Mouse (Mus musculus): ENCODE data around the gene Ubxn6. TPM values are rescaled to one million over a fixed set of nuclear protein-coding genes. Genes with fewer than 3 reads are reported as not detected.

Gene Ubxn6
- polyA plus RNA-seq, 1 experiment from 2014 or later, result 38.5 TPM

DNA sequence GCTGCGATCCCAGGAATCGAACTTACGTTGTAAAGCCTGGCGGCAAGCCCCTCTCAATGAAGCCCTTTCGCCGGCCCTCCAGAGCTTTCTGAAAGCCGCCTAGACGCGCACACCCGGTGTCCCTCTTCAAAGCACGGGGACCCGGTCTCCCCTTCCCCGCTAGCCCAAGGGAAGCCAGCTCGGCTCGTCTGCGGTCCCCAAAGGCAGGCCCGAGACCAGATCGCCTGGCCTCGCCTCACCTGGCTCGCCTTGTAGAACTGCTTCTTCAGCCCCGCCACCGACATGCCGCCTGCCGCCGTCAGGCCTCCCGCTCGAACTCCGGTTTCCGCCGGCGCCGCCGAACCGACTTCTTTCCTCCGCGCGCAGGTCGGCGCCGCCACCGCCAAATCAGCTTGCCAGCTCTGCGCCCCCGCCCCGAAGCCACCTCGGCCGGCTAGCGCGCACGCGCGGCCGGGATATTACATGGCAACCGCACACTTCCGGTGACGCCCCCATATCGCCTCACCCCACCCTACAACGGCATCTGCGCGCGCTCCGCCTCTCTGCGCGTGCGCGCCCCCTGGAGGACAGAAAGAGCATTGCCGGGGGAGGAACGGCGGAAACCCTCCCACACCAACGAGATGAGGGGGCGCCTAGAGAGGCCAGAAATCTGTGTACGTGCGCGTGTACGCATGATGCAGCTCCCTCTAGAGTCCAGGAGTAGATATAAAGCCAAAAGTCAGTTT is 38.5 kb downstream of the Ubxn6 start, which contains the start of gene Sh3gl1:
TSS of gene Sh3gl1 (minus strand) at position 460 of the 725 bp plus-strand sequence.
- peaks cover 5% of the 10 kb centered on the region; the same call in 1 of the 2 replicates for H3K36me3 ChIP-seq (ENCODE audit: control insufficient read depth, insufficient read depth, low read length)
- no peaks in the 10 kb centered on the region for H3K27me3 ChIP-seq (ENCODE audit: control insufficient read depth, insufficient read depth, low read length)
- peak; percentile 89 for ATAC-seq (ENCODE audit: insufficient number of reproducible peaks, low FRiP score, low TSS enrichment, low read depth)
- H3K27ac ChIP-seq (replicated peaks; ENCODE audit: low read depth, low read length), result peak within 1 kb of the TSS; percentile 79
- peak within 1 kb of the TSS; percentile 81 for H3K4me3 ChIP-seq (ENCODE audit: low read depth, low read length)
- no peaks in the 10 kb centered on the region for H3K9me3 ChIP-seq (ENCODE audit: control insufficient read depth, low read length)
- H3K9ac ChIP-seq (ENCODE audit: low read length), result peak within 1 kb of the TSS; percentile 90
- under 1% methylated on average over 74 of the region's 74 CpGs for WGBS
- peak; percentile 99 for DNase-seq (ENCODE audit: low spot score)
- peak within 1 kb of the TSS; percentile 48 for H3K4me2 ChIP-seq (ENCODE audit: low read depth, severe bottlenecking)
- peaks cover 8% of the 10 kb centered on the region; the same call in 1 of the 2 replicates for H3K4me1 ChIP-seq (ENCODE audit: control insufficient read depth, insufficient read depth, low read length)

DNA sequence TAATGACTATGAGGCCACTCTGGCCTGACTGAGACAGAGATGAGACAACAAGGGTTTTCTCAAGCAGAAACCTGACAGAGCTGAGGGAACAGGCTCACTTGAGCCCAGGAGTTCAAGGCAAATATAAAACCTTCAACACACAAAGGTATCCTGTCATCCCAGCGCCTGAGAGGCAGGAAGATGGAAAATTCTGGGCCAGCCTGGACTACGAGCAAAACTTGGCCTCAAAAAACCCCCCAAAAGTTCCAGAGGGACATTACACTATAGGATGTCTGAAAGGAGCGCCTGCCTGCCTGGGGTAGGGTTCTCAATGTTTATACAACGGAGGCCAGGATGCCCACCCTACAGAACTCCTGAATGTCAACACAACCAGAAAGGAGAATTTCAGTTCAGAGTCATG is 39.6 kb downstream of the Ubxn6 start:
- no peak for DNase-seq (ENCODE audit: low spot score)
- H3K4me2 ChIP-seq (ENCODE audit: low read depth, severe bottlenecking), result peak overlapping the region; percentile 48
- ATAC-seq (ENCODE audit: insufficient number of reproducible peaks, low FRiP score, low TSS enrichment, low read depth), result no peak
- 88% methylated on average over 4 of the region's 4 CpGs for WGBS
- peaks cover 10% of the 10 kb centered on the region for H3K36me3 ChIP-seq (ENCODE audit: control insufficient read depth, insufficient read depth, low read length)
- peak overlapping the region; percentile 81 for H3K4me3 ChIP-seq (ENCODE audit: low read depth, low read length)
- peaks cover 8% of the 10 kb centered on the region; the same call in 1 of the 2 replicates for H3K4me1 ChIP-seq (ENCODE audit: control insufficient read depth, insufficient read depth, low read length)
- no peaks in the 10 kb centered on the region for H3K27me3 ChIP-seq (ENCODE audit: control insufficient read depth, insufficient read depth, low read length)
- peak overlapping the region; percentile 22; the same call in 1 of the 2 replicates for H3K9ac ChIP-seq (ENCODE audit: low read length)
- H3K27ac ChIP-seq (replicated peaks; ENCODE audit: low read depth, low read length), result no peak overlapping the region
- no peaks in the 10 kb centered on the region for H3K9me3 ChIP-seq (ENCODE audit: control insufficient read depth, low read length)

DNA sequence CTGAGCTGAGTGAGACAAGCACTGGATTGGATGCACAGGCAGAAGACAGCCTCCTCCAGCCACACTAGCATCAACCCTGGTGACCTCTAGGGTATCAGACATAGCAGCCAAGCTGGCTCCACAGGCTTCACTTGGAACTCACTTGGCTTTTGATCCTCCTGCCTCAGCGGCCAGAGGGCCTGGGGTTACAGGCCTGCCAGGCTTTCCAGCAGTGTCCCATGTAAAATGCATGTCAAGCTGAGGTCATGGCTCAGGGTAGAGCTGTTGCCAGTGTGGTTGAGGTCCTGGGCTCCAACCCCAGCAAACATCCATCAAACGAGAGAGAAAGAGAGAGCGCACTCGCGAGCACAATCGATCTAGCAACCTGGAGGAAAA is 40.1 kb downstream of the Ubxn6 start:
- DNase-seq (ENCODE audit: low spot score) (no peak), ATAC-seq (ENCODE audit: insufficient number of reproducible peaks, low FRiP score, low TSS enrichment, low read depth) (no peak)
- no peak overlapping the region for H3K4me3 ChIP-seq (ENCODE audit: low read depth, low read length)
- 81% methylated on average over 6 of the region's 6 CpGs for WGBS
- H3K27me3 ChIP-seq (ENCODE audit: control insufficient read depth, insufficient read depth, low read length), result no peaks in the 10 kb centered on the region
- H3K9me3 ChIP-seq (ENCODE audit: control insufficient read depth, low read length), result no peaks in the 10 kb centered on the region
- H3K4me1 ChIP-seq (ENCODE audit: control insufficient read depth, insufficient read depth, low read length), result peaks cover 8% of the 10 kb centered on the region; the same call in 1 of the 2 replicates
- H3K27ac ChIP-seq (replicated peaks; ENCODE audit: low read depth, low read length), result no peak overlapping the region
- H3K9ac ChIP-seq (ENCODE audit: low read length), result no peak overlapping the region
- H3K36me3 ChIP-seq (ENCODE audit: control insufficient read depth, insufficient read depth, low read length), result peaks cover 10% of the 10 kb centered on the region
- H3K4me2 ChIP-seq (ENCODE audit: low read depth, severe bottlenecking), result no peak overlapping the region

DNA sequence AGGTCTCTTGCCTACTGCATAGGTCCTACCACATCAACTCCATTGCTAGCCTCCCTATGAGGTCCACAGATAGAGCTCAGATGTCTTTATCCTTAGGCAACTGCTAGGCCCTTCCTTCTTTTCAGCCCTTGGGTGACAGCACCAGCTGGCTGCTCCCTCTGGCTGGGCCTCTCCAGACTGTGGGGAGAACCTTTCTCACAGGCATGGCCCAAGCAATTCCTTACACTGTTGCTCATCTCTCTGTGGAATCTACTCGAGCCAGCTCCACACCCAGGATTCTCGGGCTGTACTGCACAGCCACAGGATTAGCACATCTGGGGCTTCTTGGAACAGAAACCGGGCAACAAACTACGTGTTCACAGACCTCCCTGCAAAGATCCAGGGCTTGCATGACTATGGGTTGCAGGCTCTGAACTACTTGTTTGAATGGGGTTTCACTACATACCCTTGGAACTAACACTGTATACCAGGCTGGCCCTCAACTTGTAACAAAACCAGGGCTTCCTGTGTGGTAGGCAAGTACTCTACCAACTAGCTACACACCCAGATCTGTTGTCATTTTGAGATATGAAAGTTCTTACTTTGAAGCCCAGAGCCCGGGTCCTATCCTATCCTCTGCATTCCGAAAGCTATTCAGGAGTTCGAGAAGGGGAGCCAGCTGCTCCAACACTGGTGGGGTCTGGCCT is 40.6 kb downstream of the Ubxn6 start:
- Histone ChIP-seq H3K4me3 (ENCODE audit: low read depth, low read length) (no peak overlapping the region), H3K4me1 (ENCODE audit: control insufficient read depth, insufficient read depth, low read length) (peaks cover 8% of the 10 kb centered on the region; the same call in 1 of the 2 replicates), H3K9me3 (ENCODE audit: control insufficient read depth, low read length) (no peaks in the 10 kb centered on the region), H3K36me3 (ENCODE audit: control insufficient read depth, insufficient read depth, low read length) (peaks cover 14% of the 10 kb centered on the region), H3K27me3 (ENCODE audit: control insufficient read depth, insufficient read depth, low read length) (no peaks in the 10 kb centered on the region), H3K27ac (replicated peaks; ENCODE audit: low read depth, low read length) (no peak overlapping the region), H3K9ac (ENCODE audit: low read length) (no peak overlapping the region), H3K4me2 (ENCODE audit: low read depth, severe bottlenecking) (no peak overlapping the region)
- ATAC-seq (ENCODE audit: insufficient number of reproducible peaks, low FRiP score, low TSS enrichment, low read depth) (no peak), DNase-seq (ENCODE audit: low spot score) (no peak)
- WGBS, result 91% methylated on average over 7 of the region's 7 CpGs

DNA sequence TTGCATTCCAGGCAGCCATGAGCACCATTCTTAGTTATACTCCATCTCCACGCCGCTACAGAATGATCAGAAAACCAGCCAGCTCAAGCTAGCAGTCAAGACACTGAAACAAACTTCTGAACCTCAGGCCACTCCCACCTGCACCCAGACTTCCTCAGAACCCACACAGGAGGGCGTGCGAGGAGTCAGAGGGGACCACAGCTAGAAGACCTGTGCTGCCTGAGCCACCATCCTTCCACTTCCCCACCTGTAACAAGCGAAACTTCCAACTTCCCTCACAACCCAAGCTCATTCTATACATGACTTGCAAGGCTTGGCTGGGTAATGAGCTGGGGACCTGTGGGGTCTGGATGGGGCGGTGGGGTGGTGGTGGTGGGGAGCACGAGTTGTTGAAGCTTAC is 42.0 kb downstream of the Ubxn6 start:
- Histone ChIP-seq H3K36me3 (ENCODE audit: control insufficient read depth, insufficient read depth, low read length) (peaks cover 14% of the 10 kb centered on the region), H3K27ac (replicated peaks; ENCODE audit: low read depth, low read length) (no peak overlapping the region), H3K4me2 (ENCODE audit: low read depth, severe bottlenecking) (no peak overlapping the region), H3K9me3 (ENCODE audit: control insufficient read depth, low read length) (no peaks in the 10 kb centered on the region), H3K27me3 (ENCODE audit: control insufficient read depth, insufficient read depth, low read length) (no peaks in the 10 kb centered on the region), H3K9ac (ENCODE audit: low read length) (no peak overlapping the region), H3K4me3 (ENCODE audit: low read depth, low read length) (no peak overlapping the region), H3K4me1 (ENCODE audit: control insufficient read depth, insufficient read depth, low read length) (peaks cover 8% of the 10 kb centered on the region; the same call in 1 of the 2 replicates)
- WGBS, result 79% methylated on average over 7 of the region's 7 CpGs
- ATAC-seq (ENCODE audit: insufficient number of reproducible peaks, low FRiP score, low TSS enrichment, low read depth), result no peak
- DNase-seq (ENCODE audit: low spot score), result no peak

DNA sequence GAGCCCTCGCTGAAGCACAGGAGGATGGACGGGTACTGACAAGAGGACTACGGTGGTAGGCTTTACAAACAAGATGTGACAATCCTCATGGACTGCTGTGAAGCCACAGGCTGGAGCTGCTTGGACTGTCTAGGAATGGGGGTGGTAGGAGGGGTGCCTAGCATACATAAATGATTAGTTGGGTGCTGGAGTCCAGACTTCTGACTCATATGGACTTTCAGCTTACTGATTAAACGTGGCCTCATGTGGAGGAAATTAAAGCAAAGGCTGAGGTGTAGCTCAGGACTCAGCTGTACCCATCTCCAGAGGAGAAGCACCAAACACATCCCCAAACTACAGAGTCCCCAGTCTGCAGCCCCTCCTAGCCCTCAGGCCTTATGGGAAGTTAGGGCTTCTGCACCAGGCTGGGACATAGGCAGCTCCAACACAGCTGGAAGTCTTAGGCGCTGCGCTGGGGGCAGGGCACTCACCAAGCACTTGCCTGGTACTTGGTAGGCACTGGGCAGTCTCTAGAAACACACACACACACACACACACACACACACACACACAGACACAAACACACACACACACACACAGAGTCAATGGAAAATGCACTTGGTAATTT is 42.6 kb downstream of the Ubxn6 start:
- H3K9ac ChIP-seq (ENCODE audit: low read length), result no peak overlapping the region
- H3K4me3 ChIP-seq (ENCODE audit: low read depth, low read length), result no peak overlapping the region
- no peak overlapping the region for H3K27ac ChIP-seq (replicated peaks; ENCODE audit: low read depth, low read length)
- 77% methylated on average over 6 of the region's 6 CpGs for WGBS
- H3K4me2 ChIP-seq (ENCODE audit: low read depth, severe bottlenecking), result no peak overlapping the region
- no peaks in the 10 kb centered on the region for H3K9me3 ChIP-seq (ENCODE audit: control insufficient read depth, low read length)
- ATAC-seq (ENCODE audit: insufficient number of reproducible peaks, low FRiP score, low TSS enrichment, low read depth), result no peak
- H3K4me1 ChIP-seq (ENCODE audit: control insufficient read depth, insufficient read depth, low read length), result peaks cover 8% of the 10 kb centered on the region; the same call in 1 of the 2 replicates
- H3K36me3 ChIP-seq (ENCODE audit: control insufficient read depth, insufficient read depth, low read length), result peaks cover 14% of the 10 kb centered on the region
- H3K27me3 ChIP-seq (ENCODE audit: control insufficient read depth, insufficient read depth, low read length), result no peaks in the 10 kb centered on the region
- no peak for DNase-seq (ENCODE audit: low spot score)

DNA sequence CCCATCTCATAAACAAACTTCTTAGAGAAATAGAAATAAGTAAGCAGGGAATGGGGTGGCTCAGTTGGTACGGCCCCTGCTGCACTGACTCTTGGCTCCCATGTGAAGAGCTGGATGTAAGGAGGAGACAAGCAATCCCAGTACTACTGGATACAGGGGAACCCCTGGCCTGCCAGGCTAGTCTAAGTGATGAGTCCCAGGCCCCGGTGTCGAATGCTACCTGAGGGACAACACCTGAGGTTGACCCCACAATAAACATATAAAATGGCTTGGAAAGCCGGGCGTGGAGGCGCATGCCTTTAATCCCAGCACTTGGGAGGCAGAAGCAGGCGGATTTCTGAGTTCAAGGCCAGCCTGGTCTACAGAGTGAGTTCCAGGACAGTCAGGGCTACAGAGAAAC is 43.4 kb downstream of the Ubxn6 start:
- peaks cover 14% of the 10 kb centered on the region for H3K36me3 ChIP-seq (ENCODE audit: control insufficient read depth, insufficient read depth, low read length)
- ATAC-seq (ENCODE audit: insufficient number of reproducible peaks, low FRiP score, low TSS enrichment, low read depth), result no peak
- H3K27me3 ChIP-seq (ENCODE audit: control insufficient read depth, insufficient read depth, low read length), result no peaks in the 10 kb centered on the region
- H3K9me3 ChIP-seq (ENCODE audit: control insufficient read depth, low read length), result no peaks in the 10 kb centered on the region
- no peak overlapping the region for H3K9ac ChIP-seq (ENCODE audit: low read length)
- DNase-seq (ENCODE audit: low spot score), result no peak
- no peak overlapping the region for H3K4me2 ChIP-seq (ENCODE audit: low read depth, severe bottlenecking)
- 89% methylated on average over 7 of the region's 7 CpGs for WGBS
- H3K4me3 ChIP-seq (ENCODE audit: low read depth, low read length), result no peak overlapping the region
- H3K4me1 ChIP-seq (ENCODE audit: control insufficient read depth, insufficient read depth, low read length), result peaks cover 8% of the 10 kb centered on the region; the same call in 1 of the 2 replicates
- H3K27ac ChIP-seq (replicated peaks; ENCODE audit: low read depth, low read length), result no peak overlapping the region

DNA sequence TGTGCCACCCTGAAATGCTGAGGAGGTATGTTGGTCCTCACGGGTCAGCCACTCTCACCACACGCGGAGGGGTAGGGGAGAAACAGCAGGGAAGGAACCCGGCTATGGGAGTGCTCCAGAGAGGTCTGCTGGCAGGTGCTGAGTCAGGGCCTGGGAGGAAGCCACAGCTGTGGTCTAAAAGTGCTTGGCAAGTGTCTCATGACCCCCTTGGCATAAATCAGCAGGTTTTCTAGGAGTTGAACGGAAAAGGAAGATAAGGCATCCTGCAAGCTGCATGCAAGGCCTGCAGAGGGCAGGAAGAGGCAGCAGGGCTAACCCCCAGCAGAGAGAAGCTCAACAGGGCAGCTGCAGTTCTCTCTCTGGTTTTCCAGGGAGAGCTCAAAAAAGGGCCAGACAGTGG is 43.9 kb downstream of the Ubxn6 start:
- Histone ChIP-seq H3K4me1 (ENCODE audit: control insufficient read depth, insufficient read depth, low read length) (peaks cover 8% of the 10 kb centered on the region; the same call in 1 of the 2 replicates), H3K36me3 (ENCODE audit: control insufficient read depth, insufficient read depth, low read length) (peaks cover 14% of the 10 kb centered on the region), H3K9me3 (ENCODE audit: control insufficient read depth, low read length) (no peaks in the 10 kb centered on the region), H3K27ac (replicated peaks; ENCODE audit: low read depth, low read length) (no peak overlapping the region), H3K27me3 (ENCODE audit: control insufficient read depth, insufficient read depth, low read length) (no peaks in the 10 kb centered on the region), H3K9ac (ENCODE audit: low read length) (no peak overlapping the region), H3K4me2 (ENCODE audit: low read depth, severe bottlenecking) (no peak overlapping the region), H3K4me3 (ENCODE audit: low read depth, low read length) (no peak overlapping the region)
- ATAC-seq (ENCODE audit: insufficient number of reproducible peaks, low FRiP score, low TSS enrichment, low read depth) (no peak), DNase-seq (ENCODE audit: low spot score) (no peak)
- 64% methylated on average over 5 of the region's 5 CpGs for WGBS
